Mouse (Mus musculus) heart, embryonic 10.5 days (tissue): ENCODE data around the gene Zbtb41. TPM values are rescaled to one million over a fixed set of nuclear protein-coding genes. Genes with fewer than 3 reads are reported as not detected.

Experiments used
- DNase-seq: peaks from one replicate; pipeline ENCODE4 v3.0.0-alpha.2; 2017; ENCODE audit warnings: low spot score
- H3K27ac ChIP-seq: fragments of 300-500 bp; sonication (generic); 2 replicates; pipeline ENCODE4 v1.5.1; 2016; ENCODE audit warnings: mild to moderate bottlenecking
- H3K27me3 ChIP-seq: fragments of 300-500 bp; sonication (generic); 2 replicates; pipeline ENCODE4 v1.6.1; 2016; ENCODE audit warnings: mild to moderate bottlenecking; ENCODE audit not compliant: poor library complexity, insufficient read depth, severe bottlenecking
- H3K36me3 ChIP-seq: fragments of 300-500 bp; sonication (generic); 2 replicates; pipeline ENCODE4 v1.6.1; 2016; ENCODE audit warnings: mild to moderate bottlenecking, moderate library complexity
- H3K4me1 ChIP-seq: fragments of 300-500 bp; sonication (generic); 2 replicates; pipeline ENCODE4 v1.6.1; 2016; ENCODE audit warnings: mild to moderate bottlenecking
- H3K4me3 ChIP-seq: fragments of 300-500 bp; sonication (generic); 2 replicates; pipeline ENCODE4 v1.5.1; 2016; ENCODE audit warnings: mild to moderate bottlenecking, moderate library complexity
- H3K9me3 ChIP-seq: fragments of 300-500 bp; sonication (generic); 2 replicates; pipeline ENCODE4 v1.6.1; 2016; ENCODE audit warnings: mild to moderate bottlenecking, moderate library complexity
- WGBS: fragments of 180-500 bp; shearing (Covaris S2); methylation state at CpG from one replicate; pipeline ENCODE4 v1.1.7; 2016; 5-methylcytosine and 5-hydroxymethylcytosine counted together
- polyA plus RNA-seq: library from polyadenylated mRNA; unstranded; fragments of >200 nt; fragmentation: Nextera tagmentation; extraction: Ambion mirVana; gene quantifications from 2 replicates; pipeline ENCODE4 v1.2.1, GENCODE M21; 2016

Gene Zbtb41
- polyA plus RNA-seq, 1 experiment from 2014 or later = 8.3 TPM

GRCm38 (mm10) chr1:139495408-139495807 lies 73.3 kb downstream of the Zbtb41 start:
- H3K27ac ChIP-seq = no peak overlapping the region
- no peak overlapping the region for H3K4me3 ChIP-seq
- no peaks in the 10 kb centered on the region for H3K9me3 ChIP-seq
- no peaks in the 10 kb centered on the region for H3K27me3 ChIP-seq
- DNase-seq = no peak
- H3K4me1 ChIP-seq = no peaks in the 10 kb centered on the region
- WGBS = 83% methylated on average over 2 of the region's 2 CpGs
- H3K36me3 ChIP-seq = peaks cover 45% of the 10 kb centered on the region

- no peaks in the 10 kb centered on the region for H3K9me3 ChIP-seq
- peaks cover 37% of the 10 kb centered on the region for H3K36me3 ChIP-seq
- 76% methylated on average over 3 of the region's 3 CpGs for whole genome bisulfite sequencing
- H3K27me3 ChIP-seq = no peaks in the 10 kb centered on the region
- DNase-seq = no peak
- no peak overlapping the region for H3K27ac ChIP-seq
- H3K4me3 ChIP-seq = no peak overlapping the region
- no peaks in the 10 kb centered on the region for H3K4me1 ChIP-seq
Observed at GRCm38 (mm10) chr1:139496212-139496611, 74.1 kb downstream of the Zbtb41 start.

GRCm38 (mm10) chr1:139499751-139500150 lies 77.7 kb downstream of the Zbtb41 start:
- H3K4me3 ChIP-seq = no peak overlapping the region
- no peak for DNase-seq
- no peaks in the 10 kb centered on the region for H3K4me1 ChIP-seq
- no peaks in the 10 kb centered on the region for H3K27me3 ChIP-seq
- H3K36me3 ChIP-seq = peaks cover 5% of the 10 kb centered on the region
- no peak overlapping the region for H3K27ac ChIP-seq
- H3K9me3 ChIP-seq = no peaks in the 10 kb centered on the region

GRCm38 (mm10) chr1:139501258-139501752 lies 79.2 kb downstream of the Zbtb41 start, which contains the start of gene F13b:
Gene F13b (plus strand): TSS chr1:139501702.
- no peak for DNase-seq

More at GRCm38 (mm10) chr1:139501258-139501752, 79.2 kb downstream of the Zbtb41 start, which contains the start of gene F13b:
- WGBS = 89% methylated on average over 3 of the region's 3 CpGs
- H3K4me3 ChIP-seq = no peak within 1 kb of the TSS
- no peaks in the 10 kb centered on the region for H3K4me1 ChIP-seq
- H3K27me3 ChIP-seq = no peaks in the 10 kb centered on the region
- H3K36me3 ChIP-seq = no peaks in the 10 kb centered on the region
- no peak within 1 kb of the TSS for H3K27ac ChIP-seq
- H3K9me3 ChIP-seq = no peaks in the 10 kb centered on the region

Other genes with a start within 250 kb of the Zbtb41 start
- 0.39 and 0.62 TPM in 2 replicates for gene Crb1, start 45.2 kb upstream of the Zbtb41 start, polyA plus RNA-seq
- gene Aspm, start 32.5 kb downstream of the Zbtb41 start, polyA plus RNA-seq = 13.9 and 14.7 TPM in 2 replicates
- gene F13b, start 79.4 kb downstream of the Zbtb41 start, polyA plus RNA-seq = not detected in 2 replicates
- gene Cfhr1, start 138.0 kb downstream of the Zbtb41 start, polyA plus RNA-seq = not detected in 2 replicates